Mouse (Mus musculus): ENCODE results near the gene Ubap2l. TPM values are rescaled to one million over a fixed set of nuclear protein-coding genes. Genes with fewer than 3 reads are reported as not detected.
A peak's percentile ranks its signal among the peaks of the same experiment; 100 is the strongest.

Gene Ubap2l
- polyA plus RNA-seq, 1 experiment from 2014 or later: 132 TPM

DNA sequence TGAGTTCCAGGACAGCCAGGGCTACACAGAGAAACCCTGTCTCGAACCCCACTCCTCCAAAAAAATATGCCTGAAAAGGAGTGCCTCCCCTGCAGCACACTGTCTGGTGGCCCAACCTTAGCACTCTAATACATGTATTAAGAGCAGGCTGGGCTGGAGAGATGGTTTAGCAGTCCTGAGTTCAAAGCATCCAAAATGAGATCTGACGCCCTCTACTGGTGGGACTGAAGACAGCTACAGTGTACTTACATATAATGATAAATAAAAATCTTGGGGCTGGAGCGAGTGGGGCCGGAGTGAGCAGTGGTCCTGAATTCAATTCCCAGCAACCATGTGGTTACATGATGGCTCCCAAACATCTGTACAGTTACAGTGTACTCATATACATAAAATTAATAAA is 85.5 kb downstream of the Ubap2l start:
- H3K4me1 ChIP-seq (ENCODE audit: control insufficient read depth, insufficient read depth, low read length): peaks cover 10% of the 10 kb centered on the region
- no peaks in the 10 kb centered on the region for H3K27me3 ChIP-seq (replicated peaks; ENCODE audit: control insufficient read depth, insufficient read depth, low read length)
- H3K9ac ChIP-seq (ENCODE audit: low read length): no peak overlapping the region
- H3K4me3 ChIP-seq (ENCODE audit: low read depth, low read length): no peak overlapping the region
- H3K9me3 ChIP-seq (replicated peaks; ENCODE audit: control insufficient read depth, low read length): no peaks in the 10 kb centered on the region
- no peak for DNase-seq (ENCODE audit: low spot score)
- H3K36me3 ChIP-seq (ENCODE audit: control insufficient read depth, insufficient read depth, low read length): no peaks in the 10 kb centered on the region
- H3K4me2 ChIP-seq (ENCODE audit: low read length): no peak overlapping the region
- H3K27ac ChIP-seq (ENCODE audit: low read depth, low read length): no peak overlapping the region
- ATAC-seq: no peak
- WGBS: 76% methylated on average over 4 of the region's 4 CpGs

DNA sequence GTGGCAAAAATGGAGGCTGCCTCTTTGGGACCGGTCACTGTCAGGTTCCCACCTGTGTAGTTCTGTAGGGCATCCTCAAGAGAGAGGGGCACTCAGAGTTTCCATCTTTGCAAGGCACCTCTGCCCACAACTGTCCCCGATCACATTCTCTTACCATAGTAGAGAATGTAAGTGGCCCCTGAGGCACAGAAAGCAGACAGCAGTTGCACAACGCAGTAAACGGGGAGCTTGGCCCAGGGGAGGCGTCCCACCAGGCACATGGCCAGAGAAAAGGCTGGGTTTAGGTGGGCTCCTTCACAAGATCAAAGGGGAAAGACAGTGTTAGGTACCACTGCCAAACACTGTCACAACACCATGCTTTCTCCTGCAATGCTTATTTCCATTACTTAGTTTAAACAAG is 86.5 kb downstream of the Ubap2l start:
- DNase-seq (ENCODE audit: low spot score): no peak
- Histone ChIP-seq H3K9ac (ENCODE audit: low read length) (no peak overlapping the region), H3K36me3 (ENCODE audit: control insufficient read depth, insufficient read depth, low read length) (no peaks in the 10 kb centered on the region), H3K27ac (ENCODE audit: low read depth, low read length) (no peak overlapping the region), H3K4me3 (ENCODE audit: low read depth, low read length) (no peak overlapping the region), H3K4me1 (ENCODE audit: control insufficient read depth, insufficient read depth, low read length) (peaks cover 19% of the 10 kb centered on the region), H3K9me3 (replicated peaks; ENCODE audit: control insufficient read depth, low read length) (no peaks in the 10 kb centered on the region), H3K27me3 (replicated peaks; ENCODE audit: control insufficient read depth, insufficient read depth, low read length) (no peaks in the 10 kb centered on the region), H3K4me2 (ENCODE audit: low read length) (no peak overlapping the region)
- no peak for ATAC-seq
- 83% methylated on average over 5 of the region's 5 CpGs for WGBS

DNA sequence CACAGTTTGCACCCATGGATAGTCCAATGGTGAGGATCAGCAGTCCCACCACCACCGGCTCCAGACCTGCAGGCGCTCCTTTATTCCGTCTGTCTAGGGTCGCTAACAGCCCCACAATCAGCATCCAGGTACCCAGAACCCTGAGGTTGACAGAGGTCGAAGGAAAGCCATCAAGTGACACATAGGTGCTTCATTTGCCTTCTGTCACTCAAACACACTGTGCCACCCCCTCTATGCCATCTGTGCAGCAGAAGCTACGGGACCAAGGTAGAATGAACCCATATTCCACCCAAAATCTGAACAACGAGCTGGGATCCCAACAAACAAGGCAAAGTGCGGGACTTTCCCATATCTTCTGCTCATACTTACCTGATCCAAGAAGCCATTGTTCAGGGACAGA is 86.9 kb downstream of the Ubap2l start:
- WGBS: 93% methylated on average over 8 of the region's 8 CpGs
- H3K36me3 ChIP-seq (ENCODE audit: control insufficient read depth, insufficient read depth, low read length): no peaks in the 10 kb centered on the region
- H3K9ac ChIP-seq (ENCODE audit: low read length): no peak overlapping the region
- H3K27ac ChIP-seq (ENCODE audit: low read depth, low read length): no peak overlapping the region
- ATAC-seq (no peak), DNase-seq (ENCODE audit: low spot score) (no peak)
- peaks cover 23% of the 10 kb centered on the region for H3K4me1 ChIP-seq (ENCODE audit: control insufficient read depth, insufficient read depth, low read length)
- no peak overlapping the region for H3K4me2 ChIP-seq (ENCODE audit: low read length)
- H3K4me3 ChIP-seq (ENCODE audit: low read depth, low read length): no peak overlapping the region
- H3K9me3 ChIP-seq (replicated peaks; ENCODE audit: control insufficient read depth, low read length): no peaks in the 10 kb centered on the region
- no peaks in the 10 kb centered on the region for H3K27me3 ChIP-seq (replicated peaks; ENCODE audit: control insufficient read depth, insufficient read depth, low read length)

DNA sequence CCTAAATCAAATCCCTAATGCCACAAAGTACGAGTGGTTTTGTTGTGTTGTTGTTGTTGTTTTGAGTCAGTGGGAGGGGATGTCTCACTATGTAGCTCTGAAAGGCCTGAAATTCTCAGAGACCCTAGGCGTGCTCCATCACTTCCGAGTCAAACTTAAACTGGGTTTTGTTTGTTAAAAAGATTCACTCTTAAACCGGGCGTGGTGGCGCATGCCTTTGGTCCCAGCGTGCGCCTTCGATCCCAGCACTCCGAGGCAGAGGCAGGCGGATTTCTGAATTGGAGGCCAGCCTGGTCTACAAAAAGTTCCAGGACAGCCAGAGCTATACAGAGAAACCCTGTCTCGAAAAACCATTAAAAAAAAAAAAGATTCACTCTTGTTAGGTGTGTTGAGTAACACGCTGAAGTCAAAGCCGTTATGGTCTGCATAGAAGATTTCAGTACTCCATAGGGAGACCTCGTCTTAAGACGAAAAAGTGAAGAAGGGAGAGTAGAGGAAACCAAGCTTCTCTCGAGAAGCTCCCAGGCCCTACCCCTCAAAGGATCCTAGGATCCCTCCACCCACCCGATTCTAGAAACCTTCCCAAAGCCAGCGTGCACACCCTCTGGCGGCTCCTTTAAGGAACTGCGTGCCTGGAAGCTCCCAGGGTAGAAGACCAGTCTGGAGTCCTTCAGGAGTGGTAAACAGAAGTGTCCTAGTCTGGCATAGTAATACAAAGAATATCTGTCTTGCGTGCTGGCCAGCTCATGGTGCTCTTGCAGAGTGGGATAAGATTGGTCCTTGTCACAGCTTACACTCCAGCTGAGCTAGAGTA is 88.3 kb downstream of the Ubap2l start:
- H3K27me3 ChIP-seq (replicated peaks; ENCODE audit: control insufficient read depth, insufficient read depth, low read length): no peaks in the 10 kb centered on the region
- H3K4me1 ChIP-seq (ENCODE audit: control insufficient read depth, insufficient read depth, low read length): peaks cover 35% of the 10 kb centered on the region
- peak; percentile 27; the same call in 1 of the 2 replicates for ATAC-seq

DNA sequence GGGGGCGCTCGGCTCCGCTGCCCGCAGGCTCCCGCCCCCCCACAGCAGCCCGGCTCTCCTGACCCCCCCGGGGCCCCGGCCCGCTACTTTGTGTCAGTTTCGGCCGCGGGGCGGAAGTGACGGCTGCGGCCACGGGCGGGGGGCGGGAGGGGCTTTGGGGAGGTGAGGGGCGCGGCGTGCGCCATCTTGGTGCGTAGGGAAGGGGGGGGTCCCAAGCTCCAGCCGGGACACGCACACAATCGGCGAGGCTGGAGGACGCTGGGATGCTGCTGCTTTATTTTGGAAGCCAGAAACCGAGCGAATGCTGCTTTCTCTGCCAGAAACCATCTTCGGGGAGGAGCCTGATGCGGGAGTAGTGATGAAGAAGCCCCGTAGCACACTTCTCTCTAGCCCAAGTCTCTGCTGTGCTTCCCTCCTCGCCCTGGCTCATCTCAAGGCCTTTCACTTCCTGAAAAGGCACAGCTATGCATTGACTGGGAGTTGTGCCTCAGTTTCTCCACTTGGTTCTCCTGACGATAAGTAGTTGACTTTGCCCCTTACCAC is 89.1 kb downstream of the Ubap2l start, which contains the start of gene Atp8b2:
TSS of gene Atp8b2 (minus strand) at position 288 of the 543 bp plus-strand sequence.
- ATAC-seq (peak; percentile 69), DNase-seq (ENCODE audit: low spot score) (peak; percentile 88)
- Histone ChIP-seq H3K9ac (ENCODE audit: low read length) (peak within 1 kb of the TSS; percentile 93), H3K4me3 (ENCODE audit: low read depth, low read length) (peak within 1 kb of the TSS; percentile 92), H3K9me3 (replicated peaks; ENCODE audit: control insufficient read depth, low read length) (no peaks in the 10 kb centered on the region), H3K36me3 (ENCODE audit: control insufficient read depth, insufficient read depth, low read length) (peaks cover 8% of the 10 kb centered on the region), H3K27ac (ENCODE audit: low read depth, low read length) (peak within 1 kb of the TSS; percentile 93), H3K27me3 (replicated peaks; ENCODE audit: control insufficient read depth, insufficient read depth, low read length) (no peaks in the 10 kb centered on the region), H3K4me2 (ENCODE audit: low read length) (peak within 1 kb of the TSS; percentile 96), H3K4me1 (ENCODE audit: control insufficient read depth, insufficient read depth, low read length) (peaks cover 36% of the 10 kb centered on the region)
- under 1% methylated on average over 32 of the region's 35 CpGs for WGBS

More for the DNA sequence above, 88.3 kb downstream of the Ubap2l start:
- peak; percentile 88 for DNase-seq (ENCODE audit: low spot score)
- Histone ChIP-seq H3K4me2 (ENCODE audit: low read length) (peak overlapping the region; percentile 96), H3K36me3 (ENCODE audit: control insufficient read depth, insufficient read depth, low read length) (no peaks in the 10 kb centered on the region), H3K9ac (ENCODE audit: low read length) (peak overlapping the region; percentile 93), H3K4me3 (ENCODE audit: low read depth, low read length) (peak overlapping the region; percentile 92), H3K9me3 (replicated peaks; ENCODE audit: control insufficient read depth, low read length) (no peaks in the 10 kb centered on the region), H3K27ac (ENCODE audit: low read depth, low read length) (peak overlapping the region; percentile 93)
- 34% methylated on average over 22 of the region's 22 CpGs for WGBS

DNA sequence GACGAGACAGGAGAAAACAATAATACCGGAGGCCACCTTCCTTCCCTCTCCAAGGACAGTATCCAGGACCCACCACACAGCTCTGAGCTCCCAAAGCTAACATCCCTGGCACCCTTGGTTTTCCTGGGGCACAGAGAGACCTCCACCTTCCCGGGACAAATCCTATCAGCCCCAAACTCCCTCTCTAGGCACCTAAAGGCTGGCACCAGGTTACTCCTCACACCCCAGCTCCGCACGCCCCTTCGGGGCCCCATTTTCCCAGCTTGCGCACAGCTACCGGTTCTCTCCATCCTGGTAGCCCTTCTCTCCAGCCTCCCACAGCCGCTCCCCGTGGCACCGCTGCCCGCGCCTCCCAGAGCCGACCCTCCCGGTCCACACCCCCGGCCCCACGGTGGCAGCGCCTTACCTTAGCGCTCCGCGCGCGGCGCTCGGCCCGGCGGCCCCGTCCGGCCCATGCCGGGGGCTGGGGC is 89.6 kb downstream of the Ubap2l start:
- Histone ChIP-seq H3K9me3 (replicated peaks; ENCODE audit: control insufficient read depth, low read length) (no peaks in the 10 kb centered on the region), H3K36me3 (ENCODE audit: control insufficient read depth, insufficient read depth, low read length) (peaks cover 13% of the 10 kb centered on the region), H3K4me1 (ENCODE audit: control insufficient read depth, insufficient read depth, low read length) (peaks cover 36% of the 10 kb centered on the region), H3K9ac (ENCODE audit: low read length) (peak overlapping the region; percentile 93), H3K4me3 (ENCODE audit: low read depth, low read length) (peak overlapping the region; percentile 92), H3K27me3 (replicated peaks; ENCODE audit: control insufficient read depth, insufficient read depth, low read length) (no peaks in the 10 kb centered on the region), H3K27ac (ENCODE audit: low read depth, low read length) (peak overlapping the region; percentile 93), H3K4me2 (ENCODE audit: low read length) (peak overlapping the region; percentile 96)
- WGBS: under 1% methylated on average over 23 of the region's 30 CpGs
- ATAC-seq (peak; percentile 24; the same call in 1 of the 2 replicates), DNase-seq (ENCODE audit: low spot score) (peak; percentile 34)

DNA sequence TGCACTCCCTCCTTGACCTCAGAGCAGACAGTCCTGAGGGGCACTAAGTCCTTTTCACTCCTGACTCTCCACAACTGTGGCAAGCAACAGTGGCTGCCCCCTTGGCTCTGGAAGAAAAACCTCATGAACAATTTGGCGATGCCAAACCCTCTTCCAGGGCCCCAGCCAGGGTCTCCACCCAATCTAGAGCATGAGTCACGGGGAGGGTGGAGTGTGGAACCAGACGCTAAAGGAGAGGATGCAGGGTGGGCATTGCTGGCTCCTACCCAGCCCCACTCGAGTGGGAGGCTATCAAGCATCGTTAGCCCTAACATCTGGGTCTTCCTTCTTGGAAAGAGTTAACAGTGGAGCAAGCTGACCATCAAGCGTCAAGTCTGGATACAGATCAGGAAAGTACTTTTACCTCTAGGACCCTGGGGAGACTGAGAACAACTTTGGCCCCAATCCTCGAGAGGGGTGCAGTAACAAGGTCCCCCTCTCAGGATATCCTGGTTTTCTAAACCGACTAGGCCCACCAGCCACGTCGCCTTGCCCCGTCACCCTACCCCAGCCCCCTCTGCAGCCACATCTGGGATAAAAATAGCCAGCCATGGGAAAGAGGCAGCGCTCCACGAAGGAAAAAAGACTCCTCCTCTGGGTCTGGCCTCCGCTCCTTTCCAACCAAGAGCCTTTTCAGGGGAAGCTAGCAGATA is 90.2 kb downstream of the Ubap2l start:
- DNase-seq (ENCODE audit: low spot score) (peak; percentile 32), ATAC-seq (no peak)
- no peaks in the 10 kb centered on the region for H3K27me3 ChIP-seq (replicated peaks; ENCODE audit: control insufficient read depth, insufficient read depth, low read length)
- H3K36me3 ChIP-seq (ENCODE audit: control insufficient read depth, insufficient read depth, low read length): peaks cover 19% of the 10 kb centered on the region
- peak overlapping the region; percentile 93 for H3K27ac ChIP-seq (ENCODE audit: low read depth, low read length)
- peaks cover 36% of the 10 kb centered on the region for H3K4me1 ChIP-seq (ENCODE audit: control insufficient read depth, insufficient read depth, low read length)
- WGBS: 6% methylated on average over 14 of the region's 14 CpGs
- H3K9me3 ChIP-seq (replicated peaks; ENCODE audit: control insufficient read depth, low read length): no peaks in the 10 kb centered on the region
- H3K4me3 ChIP-seq (ENCODE audit: low read depth, low read length): peak overlapping the region; percentile 92
- peak overlapping the region; percentile 93 for H3K9ac ChIP-seq (ENCODE audit: low read length)
- peak overlapping the region; percentile 96 for H3K4me2 ChIP-seq (ENCODE audit: low read length)

DNA sequence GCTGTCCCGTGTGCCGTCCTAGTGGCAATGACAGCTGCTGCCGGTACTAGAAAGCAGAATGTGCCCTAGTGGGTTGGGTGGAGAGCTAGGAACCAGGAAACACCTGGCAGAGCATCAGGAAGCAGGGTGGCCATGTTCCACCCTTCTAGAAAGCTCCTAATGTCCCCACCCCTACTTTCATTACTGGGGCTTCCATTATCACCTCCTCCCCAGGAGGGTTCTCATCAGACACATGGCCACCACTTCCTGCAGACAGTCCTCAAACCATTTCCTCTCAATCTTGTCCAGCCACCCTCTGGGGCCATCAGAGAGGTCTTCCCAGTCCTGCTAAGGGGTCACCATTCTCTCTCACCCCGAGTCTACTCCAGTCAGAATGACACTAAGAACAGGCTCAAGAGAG is 91.0 kb downstream of the Ubap2l start:
- peak overlapping the region; percentile 93; the same call in 1 of the 2 replicates for H3K9ac ChIP-seq (ENCODE audit: low read length)
- DNase-seq (ENCODE audit: low spot score): no peak
- H3K4me1 ChIP-seq (ENCODE audit: control insufficient read depth, insufficient read depth, low read length): peaks cover 36% of the 10 kb centered on the region

More for the DNA sequence above, 91.0 kb downstream of the Ubap2l start:
- Histone ChIP-seq H3K27me3 (replicated peaks; ENCODE audit: control insufficient read depth, insufficient read depth, low read length) (no peaks in the 10 kb centered on the region), H3K36me3 (ENCODE audit: control insufficient read depth, insufficient read depth, low read length) (peaks cover 27% of the 10 kb centered on the region), H3K4me3 (ENCODE audit: low read depth, low read length) (peak overlapping the region; percentile 8; the same call in 1 of the 2 replicates), H3K4me2 (ENCODE audit: low read length) (peak overlapping the region; percentile 96), H3K9me3 (replicated peaks; ENCODE audit: control insufficient read depth, low read length) (no peaks in the 10 kb centered on the region), H3K27ac (ENCODE audit: low read depth, low read length) (no peak overlapping the region)
- ATAC-seq: no peak
- WGBS: 59% methylated on average over 4 of the region's 4 CpGs
